Mouse (Mus musculus) heart, adult 2 months (tissue): Measurements from ENCODE around the gene Mecom. TPM values are rescaled to one million over a fixed set of nuclear protein-coding genes. Genes with fewer than 3 reads are reported as not detected.

Experiments
- DNase-seq, 2 experiments: peaks; one replicate each; pipeline ENCODE4 v3.0.0; 2021
- H3K27ac ChIP-seq: fragments of 200-600 bp; 2 replicates; pipeline ENCODE4 v1.8.1; 2022
- H3K27me3 ChIP-seq: fragments of 200-500 bp; 2 replicates; pipeline ENCODE4 v1.6.1; 2012; ENCODE audit warnings: mild to moderate bottlenecking, low read length, inconsistent platforms, mixed read lengths; ENCODE audit not compliant: control insufficient read depth, insufficient read depth
- H3K36me3 ChIP-seq: fragments of 200-500 bp; 2 replicates; pipeline ENCODE4 v1.6.1; 2012; ENCODE audit warnings: low read length, inconsistent platforms; ENCODE audit not compliant: control insufficient read depth, insufficient read depth
- H3K4me1 ChIP-seq: fragments of 200-500 bp; 2 replicates; pipeline ENCODE4 v1.6.1; 2011; ENCODE audit warnings: low read length; ENCODE audit not compliant: control insufficient read depth, insufficient read depth
- H3K4me3 ChIP-seq: fragments of 200-600 bp; 2 replicates; pipeline ENCODE4 v1.8.1; 2022
- H3K79me2 ChIP-seq: fragments of 200-500 bp; replicated peaks from 2 replicates; pipeline ENCODE4 v1.6.1; 2012; ENCODE audit warnings: mild to moderate bottlenecking, inconsistent platforms, low read length, moderate library complexity, mixed read lengths; ENCODE audit not compliant: control insufficient read depth, insufficient read depth
- H3K9ac ChIP-seq: fragments of 200-500 bp; 2 replicates; pipeline ENCODE4 v1.6.1; 2012; ENCODE audit warnings: low read depth, mild to moderate bottlenecking, control low read depth, inconsistent platforms, low read length, mixed read lengths
- CTCF ChIP-seq: fragments of 200-600 bp; IDR thresholded peaks from 2 replicates; pipeline ENCODE4 v1.8.1; 2022; ENCODE audit warnings: antibody characterized with exemption, mild to moderate bottlenecking, moderate library complexity
- EP300 ChIP-seq: fragments of 200-500 bp; IDR thresholded peaks from 2 replicates; pipeline ENCODE4 v1.6.1; 2011; ENCODE audit warnings: low read depth, low read length, control low read depth; ENCODE audit not compliant: insufficient read depth
- POLR2A ChIP-seq: fragments of 200-500 bp; IDR thresholded peaks from 2 replicates; pipeline ENCODE4 v1.6.1; 2011; ENCODE audit warnings: mild to moderate bottlenecking, low read depth, low read length, control low read depth; ENCODE audit not compliant: insufficient read depth
- WGBS: fragments of 180-500 bp; shearing (Covaris S2); methylation state at CpG from one replicate; pipeline ENCODE4 v1.1.7; 2018; 5-methylcytosine and 5-hydroxymethylcytosine counted together
- intact Hi-C: fragments of 180-260 bp; cut with DNase I; formaldehyde crosslinking; loops from one replicate; pipeline ENCODE4 v1.15.1; 2025
- polyA plus RNA-seq: library from polyadenylated mRNA; depleted of rRNA; stranded (reverse); fragments of >200 nt; gene quantifications from 2 replicates; pipeline ENCODE4 v1.2.3, GENCODE M21; 2012
- total RNA-seq, 2 experiments: library from RNA; stranded (reverse); gene quantifications; 2 replicates each; pipeline ENCODE4 v1.2.3; 2021

Gene Mecom
- total and polyA plus RNA-seq, 3 experiments, result 5.2 to 18.6 (median 12.5) TPM

- Histone ChIP-seq H3K4me3 (no peak overlapping the region), H3K79me2 (0 out of 2 replicates have a peak, but pooled peaks cover 1% of the 10 kb centered on the region), H3K36me3 (no peaks in the 10 kb centered on the region), H3K27ac (no peak overlapping the region), H3K4me1 (no peaks in the 10 kb centered on the region; the same call in none of the 2 replicates), H3K9ac (no peak overlapping the region), H3K27me3 (no peaks in the 10 kb centered on the region)
- TF ChIP-seq POLR2A (no peak), CTCF (0 out of 2 replicates have a peak, but pooled peaks have one; percentile 6)
- 73% methylated on average over 7 of the region's 7 CpGs for WGBS
- intact Hi-C loops, result no loop called here
- no peak for DNase-seq
Observed at GRCm38 (mm10) chr3:30349279-30349678, 198.5 kb downstream of the Mecom start.

- DNase-seq, result no peak
- Histone ChIP-seq H3K36me3 (no peaks in the 10 kb centered on the region), H3K9ac (no peak overlapping the region), H3K27me3 (no peaks in the 10 kb centered on the region), H3K4me1 (no peaks in the 10 kb centered on the region; the same call in 1 of the 2 replicates), H3K27ac (peak overlapping the region; percentile 51; the same call in 1 of the 2 replicates), H3K4me3 (no peak overlapping the region), H3K79me2 (0 out of 2 replicates have a peak, but pooled peaks cover 1% of the 10 kb centered on the region)
- intact Hi-C loops, result no loop called here
- TF ChIP-seq CTCF (no peak), EP300 (no peak), POLR2A (no peak)
- 41% methylated on average over 4 of the region's 4 CpGs for WGBS
Observed at GRCm38 (mm10) chr3:30344151-30344550, 203.7 kb downstream of the Mecom start.

GRCm38 (mm10) chr3:30332337-30332736 is 215.5 kb downstream of the Mecom start:
- Histone ChIP-seq H3K4me1 (no peaks in the 10 kb centered on the region; the same call in 1 of the 2 replicates), H3K27ac (no peak overlapping the region), H3K27me3 (no peaks in the 10 kb centered on the region), H3K79me2 (no peaks in the 10 kb centered on the region), H3K4me3 (no peak overlapping the region), H3K9ac (no peak overlapping the region), H3K36me3 (no peaks in the 10 kb centered on the region)
- no peak for TF ChIP-seq EP300
- TF ChIP-seq POLR2A, result no peak
- no peak for TF ChIP-seq CTCF
- intact Hi-C loops, result no loop called here
- DNase-seq, result no peak
- WGBS, result 51% methylated on average over 6 of the region's 6 CpGs

- no peak for TF ChIP-seq CTCF
- no peak for TF ChIP-seq POLR2A
- no peak for TF ChIP-seq EP300
- Histone ChIP-seq H3K27ac (peak overlapping the region; percentile 45; the same call in 1 of the 2 replicates), H3K4me3 (no peak overlapping the region), H3K4me1 (no peaks in the 10 kb centered on the region; the same call in 1 of the 2 replicates), H3K27me3 (no peaks in the 10 kb centered on the region), H3K79me2 (no peaks in the 10 kb centered on the region), H3K36me3 (no peaks in the 10 kb centered on the region), H3K9ac (no peak overlapping the region)
- intact Hi-C loops, result no loop called here
- 53% methylated on average over 3 of the region's 3 CpGs for WGBS
- DNase-seq, result no peak
Observed at GRCm38 (mm10) chr3:30330476-30330875, 217.3 kb downstream of the Mecom start.

- no peak overlapping the region for H3K4me3 ChIP-seq
- DNase-seq, result peak in 1 of 2 experiments; percentile 9
- no peaks in the 10 kb centered on the region for H3K36me3 ChIP-seq
- WGBS, result 36% methylated on average over 3 of the region's 3 CpGs
- TF ChIP-seq CTCF (no peak), EP300 (no peak), POLR2A (no peak)
- intact Hi-C loops, result no loop called here
- H3K27me3 ChIP-seq, result no peaks in the 10 kb centered on the region
- no peaks in the 10 kb centered on the region; the same call in 1 of the 2 replicates for H3K4me1 ChIP-seq
- H3K79me2 ChIP-seq, result no peaks in the 10 kb centered on the region
- no peak overlapping the region for H3K9ac ChIP-seq
- H3K27ac ChIP-seq, result peak overlapping the region; percentile 45
Observed at GRCm38 (mm10) chr3:30330021-30330420, 217.8 kb downstream of the Mecom start.

- no peaks in the 10 kb centered on the region for H3K36me3 ChIP-seq
- intact Hi-C loops, result no loop called here
- H3K79me2 ChIP-seq, result no peaks in the 10 kb centered on the region
- H3K4me1 ChIP-seq, result no peaks in the 10 kb centered on the region; the same call in 1 of the 2 replicates
- H3K9ac ChIP-seq, result no peak overlapping the region
- no peak overlapping the region for H3K4me3 ChIP-seq
- 64% methylated on average over 2 of the region's 2 CpGs for WGBS
- H3K27ac ChIP-seq, result no peak overlapping the region
- TF ChIP-seq CTCF (no peak), EP300 (no peak), POLR2A (no peak)
- no peak for DNase-seq
- no peaks in the 10 kb centered on the region for H3K27me3 ChIP-seq
Observed at GRCm38 (mm10) chr3:30314955-30315354, 232.9 kb downstream of the Mecom start.
